8 mouse cellular contexts compared by ENCODE assay signal in genomic region chr2:28792931-28793610, GRCm38 (mm10). TPM values are rescaled to one million over a fixed set of nuclear protein-coding genes. Genes with fewer than 3 reads are reported as not detected.
A peak's percentile ranks its signal among the peaks of the same experiment; 100 is the strongest.
DNase-seq lines count a peak whose midpoint lies in the region; ATAC-seq and TF ChIP-seq lines count a peak whose summit lies in the region.

No protein-coding gene starts in this region.

- peak overlapping the region; percentile 39 for H3K4me2 ChIP-seq in forebrain, embryonic 16.5 days (ENCODE audit: low read length)
- H3K4me2 ChIP-seq in liver, embryonic 13.5 days = no peak overlapping the region

- DNase-seq in cerebellum, adult 2 months = peak; percentile 8 to 48
- no peak for DNase-seq in cerebellum, adult 11 months
- peak; percentile 90 for DNase-seq in R1 (ENCODE audit: low read depth, low spot score)
- peak; percentile 53 for DNase-seq in hindlimb bud, embryonic 11.5 days (ENCODE audit: extremely low spot score, low read depth, low spot score)
- DNase-seq in liver, embryonic 13.5 days = no peak
- peak; percentile 13 for DNase-seq in ovary, postnatal 36 days (ENCODE audit: low spot score)
- DNase-seq in thymus, postnatal 4 days = no peak

- no peak for TF ChIP-seq POLR2A in cerebellum, adult 2 months (IDR thresholded peaks at IDR 0.05; ENCODE audit: borderline replicate concordance, insufficient read depth, low read length)

- ATAC-seq in forebrain, embryonic 16.5 days = peak; percentile 41; the same call in 1 of the 2 replicates
- ATAC-seq in liver, embryonic 13.5 days (ENCODE audit: low read depth) = no peak

- no peak overlapping the region for H3K9ac ChIP-seq in forebrain, embryonic 16.5 days (replicated peaks; ENCODE audit: low read depth, low read length)
- H3K9ac ChIP-seq in liver, embryonic 13.5 days = no peak overlapping the region

- peak overlapping the region; percentile 46 for H3K4me3 ChIP-seq in cerebellum, adult 2 months (replicated peaks; ENCODE audit: insufficient read depth, low read depth, low read length)
- H3K4me3 ChIP-seq in forebrain, embryonic 16.5 days (replicated peaks; ENCODE audit: low read length) = no peak overlapping the region
- H3K4me3 ChIP-seq in liver, embryonic 13.5 days (replicated peaks) = no peak overlapping the region

- WGBS in cerebellum, adult 2 months = 27% methylated on average over 5 of the region's 6 CpGs
- WGBS in forebrain, embryonic 16.5 days = 23% methylated on average over 5 of the region's 6 CpGs
- WGBS in liver, embryonic 13.5 days (ENCODE audit: insufficient replicate concordance) = 29% methylated on average over 5 of the region's 6 CpGs

- no peak for TF ChIP-seq CTCF in cerebellum, adult 2 months (IDR thresholded peaks at IDR 0.05; ENCODE audit: borderline replicate concordance, insufficient read depth, low read depth, low read length)

- no peaks in the 10 kb centered on the region for H3K4me1 ChIP-seq in cerebellum, adult 2 months (ENCODE audit: control insufficient read depth, insufficient read depth, low read length)
- peaks cover 22% of the 10 kb centered on the region for H3K4me1 ChIP-seq in forebrain, embryonic 16.5 days (replicated peaks; ENCODE audit: control insufficient read depth, insufficient read depth, low read length)
- H3K4me1 ChIP-seq in liver, embryonic 13.5 days (replicated peaks) = 0 out of 2 replicates have a peak, but pooled peaks cover 7% of the 10 kb centered on the region

- H3K27me3 ChIP-seq in cerebellum, adult 2 months (ENCODE audit: control insufficient read depth, insufficient read depth, low read length) = no peaks in the 10 kb centered on the region
- H3K27me3 ChIP-seq in forebrain, embryonic 16.5 days (replicated peaks; ENCODE audit: control insufficient read depth, insufficient read depth, low read length) = peaks cover 27% of the 10 kb centered on the region
- H3K27me3 ChIP-seq in liver, embryonic 13.5 days = no peaks in the 10 kb centered on the region

- H3K9me3 ChIP-seq in forebrain, embryonic 16.5 days (ENCODE audit: control insufficient read depth, low read length) = no peaks in the 10 kb centered on the region
- H3K9me3 ChIP-seq in liver, embryonic 13.5 days (replicated peaks) = no peaks in the 10 kb centered on the region

- no peaks in the 10 kb centered on the region for H3K36me3 ChIP-seq in forebrain, embryonic 16.5 days (ENCODE audit: control insufficient read depth, insufficient read depth)
- no peaks in the 10 kb centered on the region for H3K36me3 ChIP-seq in liver, embryonic 13.5 days

- no peak overlapping the region for H3K27ac ChIP-seq in cerebellum, adult 2 months (ENCODE audit: insufficient read depth, low read length)
- H3K27ac ChIP-seq in forebrain, embryonic 16.5 days (ENCODE audit: low read length) = no peak overlapping the region
- H3K27ac ChIP-seq in liver, embryonic 13.5 days = 0 out of 2 replicates have a peak overlapping the region, but pooled peaks have one; percentile 6

RNA-seq across cellular contexts. Expression of gene Gtf3c4, which starts 47.1 kb away (rescaled TPM):
- 15.5 and 15.7 TPM in 2 replicates for polyA plus RNA-seq in cerebellum, adult 2 months (2012; rRNA removed)
- 21.2 and 24.7 TPM in 2 replicates for polyA plus RNA-seq in forebrain, embryonic 16.5 days (2015; fragmentation: Nextera tagmentation; extraction: Ambion mirVana)
- polyA plus RNA-seq in liver, embryonic 13.5 days (2015; fragmentation: Nextera tagmentation; extraction: Ambion mirVana) = 4.9 and 6.2 TPM in 2 replicates

RNA-seq across cellular contexts. Expression of gene Ddx31, which starts 47.1 kb away (rescaled TPM):
- 5.8 and 6.4 TPM in 2 replicates for polyA plus RNA-seq in cerebellum, adult 2 months (2012; rRNA removed)
- 17.3 and 17.6 TPM in 2 replicates for polyA plus RNA-seq in forebrain, embryonic 16.5 days (2015; fragmentation: Nextera tagmentation; extraction: Ambion mirVana)
- 7.5 and 7.7 TPM in 2 replicates for polyA plus RNA-seq in liver, embryonic 13.5 days (2015; fragmentation: Nextera tagmentation; extraction: Ambion mirVana)

Comparison
In these comparisons a context has a peak if more than half of its experiments do, and no peak if none do; other contexts are left out.
1. DNase-seq: peak in cerebellum, adult 2 months (2 of 2), R1 (single experiment), hindlimb bud, embryonic 11.5 days (single experiment) and ovary, postnatal 36 days (single experiment); none in cerebellum, adult 11 months (single experiment), liver, embryonic 13.5 days (single experiment) and thymus, postnatal 4 days (single experiment).